Mouse (Mus musculus): Measurements from ENCODE around the gene C1galt1c1.

Gene C1galt1c1

DNA sequence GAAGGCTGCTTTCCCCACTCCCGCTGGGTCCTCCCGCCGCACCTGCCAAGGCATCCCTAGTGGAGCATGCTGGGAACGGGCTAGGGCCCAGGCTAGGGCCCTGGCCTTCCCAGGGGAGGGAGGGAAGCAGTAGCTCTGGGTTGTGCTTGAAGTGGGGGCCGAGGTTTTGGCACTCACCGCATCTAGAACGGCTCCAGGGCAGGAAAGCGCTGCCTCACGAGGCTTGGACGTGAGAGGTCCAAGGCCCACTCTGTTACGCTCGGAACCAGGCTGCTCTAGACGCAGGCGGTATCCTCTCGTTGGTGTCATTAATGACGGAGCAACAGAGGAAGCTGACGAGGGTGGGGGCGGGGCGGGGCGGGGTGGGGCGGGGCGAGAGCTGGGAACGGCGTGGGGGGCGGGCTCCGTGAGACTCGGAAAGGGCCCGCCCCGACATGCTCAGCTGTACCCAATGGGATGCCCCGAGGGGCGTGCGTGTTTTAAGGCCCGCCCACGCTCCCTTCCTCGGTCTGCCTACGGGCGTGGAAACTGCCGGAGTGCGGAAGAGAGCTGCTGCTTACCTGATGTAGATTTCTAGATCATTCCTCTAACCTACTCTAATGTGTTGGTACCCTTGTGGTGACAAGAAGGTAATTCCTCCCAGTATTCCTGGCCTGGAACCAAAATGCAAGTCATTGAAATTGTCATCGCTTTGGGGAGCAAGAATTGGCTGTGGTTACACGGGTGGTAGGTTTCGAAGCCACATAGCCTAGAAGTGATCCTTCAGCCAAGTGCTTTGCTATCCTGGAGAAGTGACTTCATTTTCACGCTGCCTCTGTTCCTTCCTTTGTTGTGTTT lies at the start of gene C1galt1c1:
Gene C1galt1c1, minus strand, starts transcription at position 287 of the 837 bp plus-strand sequence.
- DNase-seq = peak; percentile 94

DNA sequence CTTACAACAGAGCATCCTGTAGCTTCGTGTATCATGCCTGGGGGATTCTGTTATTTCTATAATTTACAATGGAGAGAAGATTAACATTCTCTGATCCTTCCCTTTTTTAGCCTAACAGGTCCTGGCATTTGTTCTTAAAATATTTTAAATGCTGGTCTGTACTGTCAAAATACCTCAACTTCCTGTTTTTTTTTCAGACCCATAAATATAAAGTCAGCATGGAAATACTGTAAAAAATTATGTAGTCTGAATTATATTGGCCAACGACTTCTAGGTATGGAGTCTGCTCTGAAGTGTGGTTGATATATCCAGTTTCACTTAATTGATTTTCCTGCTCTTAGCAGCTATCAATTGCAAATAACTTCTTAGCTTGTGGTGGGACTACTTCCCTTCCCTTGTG lies 47.1 kb upstream of the C1galt1c1 start:
- DNase-seq = no peak

DNA sequence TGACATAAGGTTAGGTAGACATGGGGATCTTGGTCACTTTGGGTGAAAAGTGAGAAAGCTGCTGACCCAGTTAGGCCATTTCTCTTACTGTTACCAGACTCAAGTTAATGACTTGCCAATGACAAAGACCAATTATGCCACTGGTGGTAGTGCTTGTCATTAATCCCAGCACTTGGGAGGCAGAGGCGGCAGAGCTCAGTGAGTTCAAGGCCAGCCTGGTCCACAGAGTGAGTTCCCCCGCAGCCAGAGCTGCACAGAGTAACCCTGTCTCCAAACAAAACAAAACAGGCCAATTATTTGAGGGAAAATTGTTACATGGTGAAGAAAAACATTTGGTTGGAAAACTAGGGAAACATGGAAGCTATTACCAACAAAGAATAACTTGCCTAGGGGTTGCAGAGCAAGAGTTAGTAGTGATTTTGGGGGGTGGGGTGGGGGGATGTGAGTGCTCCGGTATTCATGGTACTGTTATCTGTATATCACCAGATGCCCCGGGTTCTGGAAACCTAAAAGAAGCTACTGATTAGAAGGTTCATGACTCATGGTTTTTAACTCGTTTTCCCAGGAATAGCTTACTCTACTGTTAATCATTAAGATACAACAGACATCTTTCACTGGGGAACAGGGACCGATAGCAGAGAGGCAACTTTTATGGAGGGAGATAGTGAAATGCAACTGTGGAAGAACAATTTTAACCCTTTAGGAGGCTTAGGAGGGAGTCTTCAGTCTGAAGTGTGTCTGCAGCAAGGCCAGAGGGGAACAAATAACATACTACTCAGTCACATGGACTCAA lies 34.4 kb upstream of the C1galt1c1 start:
- DNase-seq = no peak

DNA sequence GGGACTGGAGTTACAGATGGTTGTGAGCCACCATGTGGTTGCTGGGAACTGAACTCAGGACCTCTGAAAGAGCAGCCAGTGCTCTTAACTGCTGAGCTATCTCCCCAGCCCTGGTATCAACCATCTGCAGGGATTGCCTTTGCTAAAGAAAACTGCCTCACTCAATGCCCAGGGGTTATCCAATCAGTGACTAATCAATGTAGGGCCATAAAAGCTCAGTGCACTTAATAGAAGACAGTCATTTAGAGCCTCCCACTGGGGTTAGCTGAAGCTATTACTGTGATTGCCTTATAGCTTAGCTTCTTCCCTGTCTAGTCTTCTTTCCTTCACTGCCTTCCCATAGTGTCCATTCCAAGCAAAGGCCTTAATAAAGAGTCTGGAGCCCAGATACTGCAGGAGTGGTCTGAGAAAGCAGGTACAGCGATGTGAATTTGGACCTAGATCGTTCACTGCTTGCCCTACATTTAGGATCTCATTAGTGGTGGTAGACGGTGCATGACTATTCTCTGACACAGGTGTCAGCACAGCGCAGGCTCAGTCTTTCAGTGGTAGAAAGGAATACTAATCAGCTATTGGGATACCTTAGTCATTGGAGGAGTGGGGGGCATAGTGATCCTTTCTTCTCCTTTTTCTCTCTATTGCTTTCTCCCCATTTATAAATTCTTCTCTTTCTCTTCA lies 21.5 kb upstream of the C1galt1c1 start:
- no peak for DNase-seq

DNA sequence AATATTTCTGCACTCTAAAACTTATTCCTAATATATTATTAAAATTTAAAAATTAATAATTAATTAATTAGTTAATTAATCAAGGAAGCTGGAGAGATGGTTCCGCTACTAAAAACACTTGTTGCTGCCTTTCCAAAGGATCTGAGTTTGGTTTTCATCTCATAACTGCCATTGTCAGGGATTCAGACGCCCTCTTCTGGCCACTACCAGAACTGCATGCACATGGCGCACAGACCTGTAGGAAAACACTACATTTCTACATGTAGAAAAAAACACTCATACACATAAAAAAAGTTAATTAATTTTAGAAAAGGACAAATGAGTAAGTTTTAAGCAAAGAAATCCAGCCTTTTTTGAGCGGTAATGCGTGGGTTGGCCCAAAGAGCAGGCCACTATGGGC lies 19.8 kb upstream of the C1galt1c1 start:
- DNase-seq = no peak

DNA sequence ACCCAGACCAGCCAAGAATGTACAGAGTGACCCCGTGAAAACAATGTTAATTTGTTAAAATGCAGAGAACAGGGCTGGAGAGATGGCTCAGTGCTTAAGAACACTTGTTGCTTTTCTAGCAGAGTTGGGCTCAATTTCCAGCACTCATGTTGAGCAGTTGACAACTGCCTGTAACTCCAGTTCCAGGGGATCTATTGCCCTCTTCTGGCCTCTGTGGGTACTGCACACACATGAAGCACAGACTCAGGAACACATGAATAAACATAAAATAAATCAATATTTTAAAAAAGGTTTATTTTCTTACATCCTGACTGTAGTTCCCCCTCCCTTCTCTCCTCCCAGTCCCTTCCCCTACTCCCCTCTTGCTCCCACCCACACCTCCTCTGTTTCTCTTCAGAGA lies 18.3 kb upstream of the C1galt1c1 start:
- no peak for DNase-seq

DNA sequence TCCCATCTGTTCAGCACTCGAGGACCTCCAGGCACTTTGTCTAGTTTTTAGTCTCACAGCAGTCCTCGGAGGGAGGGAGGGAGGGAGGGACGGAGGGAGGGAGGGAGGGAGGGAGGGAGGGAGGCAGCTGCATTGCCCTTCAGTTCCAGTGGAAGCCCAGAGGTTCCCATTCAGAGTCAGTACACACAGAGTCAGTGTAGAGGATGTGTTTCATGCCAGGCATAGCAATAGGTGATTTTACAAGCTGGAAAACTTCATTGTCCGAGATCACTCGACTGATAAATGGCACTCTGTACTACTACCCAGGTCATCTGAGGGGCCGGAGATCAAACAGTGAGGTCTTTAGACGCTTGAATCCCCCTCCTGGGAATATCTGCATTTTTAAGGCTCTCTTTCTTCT lies 16.3 kb upstream of the C1galt1c1 start:
- no peak for DNase-seq

DNA sequence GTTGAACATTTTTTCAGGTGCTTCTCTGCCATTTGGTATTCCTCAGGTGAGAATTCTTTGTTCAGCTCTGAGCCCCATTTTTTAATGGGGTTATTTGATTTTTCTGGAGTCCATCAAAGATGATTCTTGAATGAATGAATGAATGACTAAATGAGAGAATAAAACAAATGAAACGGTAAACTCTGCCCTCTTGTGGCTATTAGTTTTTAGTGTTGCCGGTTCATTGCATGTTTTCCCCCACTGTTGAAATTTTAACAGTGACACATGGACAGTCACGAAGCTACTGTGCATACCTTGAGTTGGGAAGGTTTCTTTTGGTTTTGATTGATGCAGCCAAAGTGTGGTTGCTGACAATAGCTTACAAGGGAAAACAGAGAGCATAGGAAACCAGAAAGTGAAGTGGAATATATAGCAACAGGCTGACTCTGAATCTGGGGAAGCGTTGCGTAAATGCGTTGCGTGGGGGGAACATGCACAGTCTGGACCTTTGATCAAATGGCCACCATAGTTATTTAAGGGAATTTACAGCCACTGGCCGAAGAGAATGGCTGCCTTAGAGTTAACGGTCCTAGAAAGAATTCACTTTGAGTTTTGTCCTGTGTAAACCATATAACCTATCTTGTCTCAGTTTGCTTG lies 15.6 kb upstream of the C1galt1c1 start:
- no peak for DNase-seq

DNA sequence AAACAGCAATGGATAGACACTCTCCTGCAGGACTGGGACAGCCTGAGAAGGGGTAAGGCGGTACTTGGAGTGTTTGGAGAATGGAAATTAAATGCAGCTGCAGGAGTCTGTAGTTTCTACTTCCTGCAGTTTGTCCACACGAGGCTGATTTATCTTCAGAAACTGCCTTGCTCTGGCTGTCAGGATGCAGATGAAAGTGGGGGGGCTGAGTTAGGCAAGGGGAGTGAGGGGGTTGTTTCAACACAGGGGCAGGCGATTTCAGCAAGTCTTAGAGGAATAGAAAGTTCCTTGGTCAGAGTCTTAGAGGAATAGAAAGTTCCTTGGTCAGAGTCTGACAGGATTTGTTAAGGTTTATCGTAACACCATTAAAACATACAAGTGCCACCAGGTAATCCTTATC lies 7.3 kb upstream of the C1galt1c1 start:
- no peak for DNase-seq

DNA sequence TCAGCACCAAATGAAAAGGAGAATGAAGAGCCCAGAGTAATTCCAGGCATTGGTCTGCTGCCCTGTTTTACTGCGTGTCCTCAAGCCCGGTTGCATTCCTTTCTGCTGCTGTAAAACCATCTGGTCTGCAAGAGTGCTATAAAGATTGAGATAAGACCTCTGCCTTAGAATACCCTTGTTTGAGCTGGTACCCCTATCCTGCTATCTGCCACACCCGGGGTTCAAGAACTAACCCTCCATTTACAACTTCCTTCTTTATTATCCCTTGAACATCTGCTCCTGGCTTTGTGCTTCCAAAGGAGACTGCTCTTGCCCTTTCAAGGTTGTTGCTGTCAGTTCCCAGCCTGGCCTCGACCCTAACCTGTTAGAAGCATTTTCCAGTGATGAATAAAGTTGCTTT lies 6.5 kb upstream of the C1galt1c1 start:
- no peak for DNase-seq

DNA sequence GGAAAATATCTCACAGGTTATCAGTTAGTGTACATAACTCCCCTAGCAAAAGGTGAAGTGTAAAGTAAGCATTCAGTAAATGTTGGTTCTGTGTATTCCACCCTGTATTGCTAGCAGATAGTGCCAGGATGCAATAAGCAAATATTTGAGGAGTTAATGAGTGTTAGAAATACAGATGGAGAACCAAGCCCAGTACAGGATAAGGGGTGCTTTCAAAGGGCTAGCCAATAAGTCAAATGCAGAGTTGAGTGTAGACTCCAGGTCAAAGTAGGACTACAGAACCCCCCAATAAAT lies 698 bp upstream of the C1galt1c1 start:
- DNase-seq = no peak

DNA sequence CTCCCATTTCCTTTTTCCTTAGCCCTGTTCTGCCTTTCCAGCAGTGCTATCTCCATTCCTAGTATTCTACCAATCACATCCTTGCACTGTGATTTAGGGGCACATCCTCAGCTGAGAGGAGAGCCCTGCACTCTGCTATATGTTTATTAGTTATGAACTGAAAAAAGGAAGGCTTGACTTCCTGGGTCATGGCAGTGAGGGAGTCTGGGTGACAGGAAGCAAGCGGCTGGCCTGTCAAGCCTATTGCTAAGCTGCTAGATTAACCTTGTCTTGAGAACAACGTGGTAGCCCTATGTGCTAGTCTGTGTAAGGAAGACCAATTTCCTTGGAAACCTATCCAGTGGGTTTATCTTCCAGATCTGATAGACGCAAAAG lies 33.9 kb downstream of the C1galt1c1 start:
- peak; percentile 23 for DNase-seq

DNA sequence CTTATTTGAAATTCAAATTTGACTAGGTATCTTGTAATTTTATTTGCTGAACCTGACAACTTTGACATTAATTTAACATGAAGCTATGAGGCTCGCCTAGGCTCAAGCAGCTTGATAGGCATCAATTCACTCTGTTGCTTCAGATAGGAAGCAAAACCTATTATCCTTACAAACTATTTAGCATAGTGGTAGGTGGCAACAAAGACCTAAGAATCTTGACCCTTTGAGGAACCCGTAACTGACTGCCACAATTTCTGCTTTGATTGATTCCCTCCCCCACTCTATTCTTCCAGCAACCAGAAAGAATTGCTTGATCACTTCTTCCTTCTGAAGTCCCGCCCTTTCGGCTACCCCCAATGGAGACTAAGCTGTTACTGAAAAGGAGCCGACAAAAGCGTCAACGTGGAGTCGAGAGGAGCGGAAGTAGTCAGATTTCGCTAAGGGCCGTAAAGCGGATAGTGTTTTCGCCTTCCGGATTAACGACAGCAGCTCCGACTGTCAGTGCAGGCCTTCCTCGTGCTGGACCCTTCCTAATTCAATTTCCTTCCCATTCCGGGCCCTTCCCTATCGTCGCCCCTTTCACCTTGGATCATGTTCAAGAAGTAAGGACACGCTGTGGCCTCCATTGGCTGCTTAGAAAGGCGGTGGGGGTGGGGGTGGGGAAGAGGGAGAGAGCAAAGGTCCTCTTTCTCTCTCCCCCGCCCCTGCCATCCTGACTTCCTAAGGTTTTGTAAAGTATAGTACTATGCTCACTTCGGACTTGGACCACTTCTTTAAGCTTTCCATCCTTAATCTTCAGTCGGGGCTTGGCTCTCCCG lies 34.5 kb downstream of the C1galt1c1 start, which contains the start of gene Mcts1:
Gene Mcts1, plus strand, starts transcription at position 402 of the 818 bp plus-strand sequence.
- DNase-seq = peak; percentile 76

DNA sequence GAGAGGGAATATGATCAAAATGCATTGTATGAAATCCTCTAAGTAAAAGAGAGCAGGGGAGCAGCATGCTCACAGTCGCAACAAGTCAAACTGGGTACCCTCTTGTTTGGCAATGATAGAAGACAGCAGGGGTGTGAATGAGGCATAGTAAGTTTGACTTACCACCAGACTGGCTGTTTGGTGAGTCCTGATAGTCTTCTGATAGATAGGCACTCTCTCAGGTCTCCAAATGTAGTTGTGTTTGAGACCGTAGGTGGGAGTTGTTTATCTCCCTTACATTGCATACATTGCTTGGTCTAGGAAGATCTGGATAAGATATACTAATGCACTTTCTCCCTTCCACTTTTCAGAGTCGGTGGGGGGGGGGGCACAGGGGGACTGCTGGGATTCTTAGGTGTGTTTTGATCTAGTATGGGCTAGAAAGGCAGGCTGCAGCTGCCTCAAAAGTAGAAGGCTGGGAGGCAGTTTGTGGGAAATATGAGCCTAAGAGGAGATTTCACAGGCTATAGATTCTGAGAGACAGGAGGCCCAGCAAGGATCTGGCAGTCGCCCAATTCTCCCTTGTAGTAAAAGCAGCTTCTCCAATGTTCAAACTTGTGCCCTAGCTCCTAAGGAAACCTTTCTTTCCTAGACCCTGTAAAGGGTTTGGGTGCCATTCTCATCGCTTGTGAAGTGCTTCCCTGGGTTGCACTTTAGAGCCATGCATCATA lies 41.6 kb downstream of the C1galt1c1 start:
- DNase-seq = peak; percentile 40

DNA sequence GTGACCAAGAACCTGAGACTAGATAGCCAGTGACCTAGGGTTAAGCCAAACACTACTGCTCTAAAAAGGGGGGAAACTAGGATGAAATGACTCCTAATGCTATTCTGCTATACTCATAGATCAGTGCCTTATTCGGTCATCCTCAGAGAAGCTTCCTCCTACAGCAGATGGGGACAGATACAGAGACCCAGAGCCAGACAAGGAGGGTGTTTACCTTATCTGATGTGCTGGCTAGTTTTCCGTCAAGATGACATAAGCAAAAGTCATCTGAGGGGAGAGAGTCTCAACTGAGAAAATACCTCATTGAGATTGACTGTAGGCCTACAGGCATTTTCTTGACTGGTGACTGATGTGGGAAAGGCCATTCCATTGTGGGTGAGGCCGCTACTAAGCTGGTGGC lies 43.1 kb downstream of the C1galt1c1 start:
- DNase-seq = no peak

DNA sequence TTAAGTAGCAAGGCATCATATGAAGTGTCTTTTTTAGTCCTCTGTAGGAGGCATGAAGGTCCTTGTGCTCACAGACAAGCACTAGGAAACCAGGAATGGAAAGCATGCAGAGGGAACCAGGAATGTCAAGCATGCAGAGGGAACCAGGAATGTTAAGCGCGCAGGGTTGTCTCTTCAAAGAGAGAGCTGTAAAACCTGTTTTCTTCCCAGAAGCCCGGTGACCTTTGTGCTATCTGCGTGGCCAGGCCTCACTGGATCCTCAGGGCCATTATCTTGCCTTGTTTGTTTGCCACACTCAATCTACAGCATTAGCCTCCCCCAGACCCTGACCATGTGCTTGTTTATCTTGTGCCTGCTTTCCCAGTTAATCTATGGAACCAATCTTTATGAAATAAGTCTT lies 45.1 kb downstream of the C1galt1c1 start:
- peak; percentile 39 for DNase-seq

DNA sequence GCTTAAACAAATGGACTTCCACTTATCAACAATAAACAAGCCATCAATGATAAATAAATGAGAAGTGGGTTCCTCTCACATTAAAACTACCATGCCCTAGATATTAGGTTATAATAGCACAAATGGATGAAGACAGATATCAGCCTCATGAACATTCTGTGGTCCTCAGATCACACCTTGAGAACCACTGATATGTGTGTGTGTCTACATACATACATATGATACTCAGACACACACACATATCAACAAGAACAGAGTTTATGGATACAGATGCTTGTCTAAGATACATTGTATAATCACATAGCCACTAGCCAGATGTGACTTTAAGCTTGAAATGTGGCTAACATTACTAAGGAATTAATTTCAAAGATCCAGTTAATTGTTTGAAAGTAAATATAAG lies 51.6 kb downstream of the C1galt1c1 start:
- DNase-seq = no peak

DNA sequence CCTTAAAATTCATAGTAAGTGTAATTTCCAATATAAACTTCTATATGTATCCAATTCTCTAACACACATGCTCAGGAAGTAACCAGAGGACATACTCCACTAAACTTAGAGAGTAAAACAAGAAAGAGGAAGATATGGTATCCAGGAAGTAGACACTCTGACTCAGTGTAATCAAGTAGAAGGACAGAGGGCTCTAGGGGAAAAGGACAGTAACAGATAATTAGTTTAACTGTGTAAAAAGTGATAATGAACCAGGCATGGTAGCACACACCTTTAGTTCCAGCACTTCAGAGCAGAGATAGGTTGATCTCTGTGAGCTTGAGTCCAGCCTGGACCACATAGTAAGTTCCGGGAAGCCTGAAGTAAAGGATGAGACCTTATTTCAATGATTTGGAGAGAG lies 53.7 kb downstream of the C1galt1c1 start:
- no peak for DNase-seq
